Mouse (Mus musculus) kidney, embryonic 15.5 days (tissue): Measurements from ENCODE around the gene Fam205a4. TPM values are rescaled to one million over a fixed set of nuclear protein-coding genes. Genes with fewer than 3 reads are reported as not detected.
"Not testable (repeated sequence)": the region's sequence is repeated elsewhere in the genome, so short reads cannot be mapped to it uniquely, and the experiment has no call there.

ENCODE experiments used
- ATAC-seq: fragments of 200-750 bp; cut with Nextera tagmentation; replicated peaks from 2 replicates; pipeline ENCODE4 v1.8.0; 2017; ENCODE audit warnings: moderate TSS enrichment; ENCODE audit not compliant: low FRiP score
- H3K27ac ChIP-seq: fragments of 300-500 bp; sonication (generic); 2 replicates; pipeline ENCODE4 v1.5.1; 2015; ENCODE audit warnings: mild to moderate bottlenecking, inconsistent platforms
- H3K27me3 ChIP-seq: fragments of 300-500 bp; sonication (generic); 2 replicates; pipeline ENCODE4 v1.6.1; 2015; ENCODE audit warnings: inconsistent platforms
- H3K36me3 ChIP-seq: fragments of 300-500 bp; sonication (generic); 2 replicates; pipeline ENCODE4 v1.6.1; 2015; ENCODE audit warnings: inconsistent platforms
- H3K4me1 ChIP-seq: fragments of 300-500 bp; sonication (generic); 2 replicates; pipeline ENCODE4 v1.6.1; 2015; ENCODE audit warnings: inconsistent platforms
- H3K4me2 ChIP-seq: fragments of 300-500 bp; sonication (generic); 2 replicates; pipeline ENCODE4 v1.6.1; 2015; ENCODE audit warnings: moderate library complexity, mild to moderate bottlenecking, inconsistent platforms
- H3K4me3 ChIP-seq: fragments of 300-500 bp; sonication (generic); replicated peaks from 2 replicates; pipeline ENCODE4 v1.5.1; 2015; ENCODE audit warnings: mild to moderate bottlenecking, inconsistent platforms
- H3K9ac ChIP-seq: fragments of 300-500 bp; sonication (generic); 2 replicates; pipeline ENCODE4 v1.6.1; 2015; ENCODE audit warnings: mild to moderate bottlenecking, inconsistent platforms
- H3K9me3 ChIP-seq: fragments of 300-500 bp; sonication (generic); replicated peaks from 2 replicates; pipeline ENCODE4 v1.6.1; 2016; ENCODE audit warnings: inconsistent platforms
- WGBS: fragments of 180-500 bp; shearing (Covaris S2); methylation state at CpG from one replicate; pipeline ENCODE4 v1.1.7; 2015; ENCODE audit warnings: mixed read lengths; 5-methylcytosine and 5-hydroxymethylcytosine counted together
- polyA plus RNA-seq: library from polyadenylated mRNA; unstranded; fragments of >200 nt; fragmentation: Nextera tagmentation; extraction: Ambion mirVana; gene quantifications from 2 replicates; pipeline ENCODE4 v1.2.1, GENCODE M21; 2015

The Fam205a4 gene
- polyA plus RNA-seq, result 0.21 TPM in 2 replicates

GRCm38 (mm10) chr4:41965758-41966157 is at the start of gene Fam205a4:
TSS of gene Fam205a4 (plus strand) at chr4:41966058.
- H3K9ac ChIP-seq, H3K27me3 ChIP-seq, H3K4me3 ChIP-seq, H3K27ac ChIP-seq, H3K4me2 ChIP-seq, H3K9me3 ChIP-seq, H3K36me3 ChIP-seq, ATAC-seq, H3K4me1 ChIP-seq: not testable (repeated sequence)
- WGBS, result no CpG with 5 or more reads among the region's 1 CpGs

DNA sequence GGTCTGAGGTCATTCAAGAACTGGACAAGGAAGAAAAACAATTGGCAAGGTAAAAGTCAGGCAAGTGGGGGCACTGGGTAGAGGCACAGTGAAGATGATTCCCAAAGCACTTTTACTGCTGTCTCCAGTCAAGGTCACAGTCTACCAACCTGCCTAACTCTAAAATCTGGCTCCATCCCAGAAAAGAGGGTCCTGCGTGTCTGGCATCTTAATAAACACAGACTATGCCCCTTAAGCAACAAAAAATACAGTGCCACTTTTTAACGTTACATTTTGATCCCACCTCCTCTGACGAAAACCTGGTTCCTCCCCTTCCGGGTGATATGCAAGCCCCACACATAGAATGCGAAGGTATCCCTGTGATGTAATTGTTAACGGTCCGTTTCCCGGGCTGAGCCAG is 24.6 kb upstream of the Fam205a4 start, which contains the start of gene Gm20878:
Gm20878 (plus strand) TSS at position 301 of the 400 bp plus-strand sequence.
- H3K27ac ChIP-seq, ATAC-seq, H3K4me3 ChIP-seq, H3K4me1 ChIP-seq, H3K9me3 ChIP-seq, H3K9ac ChIP-seq, H3K4me2 ChIP-seq, H3K27me3 ChIP-seq, H3K36me3 ChIP-seq: not testable (repeated sequence)
- no CpG with 5 or more reads among the region's 8 CpGs for WGBS

Other genes with a start within 250 kb of the Fam205a4 start
- 128 and 132 TPM in 2 replicates for gene Dctn3, start 242.9 kb upstream of the Fam205a4 start, polyA plus RNA-seq
- 0.12 and 0.17 TPM in 2 replicates for gene Arid3c, start 234.9 kb upstream of the Fam205a4 start, polyA plus RNA-seq
- 50.7 and 52.5 TPM in 2 replicates for gene Galt, start 210.8 kb upstream of the Fam205a4 start, polyA plus RNA-seq
- 79.7 and 87.4 TPM in 2 replicates for gene Sigmar1, start 209.9 kb upstream of the Fam205a4 start, polyA plus RNA-seq
- 36.5 and 42.4 TPM in 2 replicates for gene Ccl27a, start 191.8 kb upstream of the Fam205a4 start, polyA plus RNA-seq
- gene Gm21541, start 62.4 kb upstream of the Fam205a4 start, polyA plus RNA-seq, result 21.7 and 22.4 TPM in 2 replicates
- 1.9 and 2.2 TPM in 2 replicates for gene Gm20878, start 24.5 kb upstream of the Fam205a4 start, polyA plus RNA-seq
- not detected in 2 replicates for gene Gm21093, start 68.7 kb downstream of the Fam205a4 start, polyA plus RNA-seq
- not detected in 2 replicates for gene Gm3893, start 125.1 kb downstream of the Fam205a4 start, polyA plus RNA-seq
- gene Gm13304, start 148.8 kb downstream of the Fam205a4 start, polyA plus RNA-seq, result 12.0 TPM in 1 of 2 replicates, not detected in the other
- gene Gm13306, start 187.4 kb downstream of the Fam205a4 start, polyA plus RNA-seq, result not detected in 2 replicates
- 0.52 TPM in 1 of 2 replicates, not detected in the other for gene Gm13305, start 202.5 kb downstream of the Fam205a4 start, polyA plus RNA-seq